Mouse (Mus musculus): Measurements from ENCODE around the gene Isoc2b.
"Not testable (repeated sequence)": the region's sequence is repeated elsewhere in the genome, so short reads cannot be mapped to it uniquely, and the experiment has no call there.

Isoc2b gene

GRCm38 (mm10) chr7:4865579-4866493 is 4.2 kb downstream of the Isoc2b start:
- DNase-seq (ENCODE audit: low spot score in 2 of 2), result peak; percentile 93 to 96

GRCm38 (mm10) chr7:4865090-4865489 is 5.0 kb downstream of the Isoc2b start:
- DNase-seq (ENCODE audit: low spot score in 2 of 2), result peak in 1 of 2 experiments; percentile 39

GRCm38 (mm10) chr7:4864130-4864845 is 5.8 kb downstream of the Isoc2b start:
- DNase-seq (ENCODE audit: low spot score in 2 of 2), result no peak

GRCm38 (mm10) chr7:4863541-4864080 is 6.4 kb downstream of the Isoc2b start:
- no peak for DNase-seq (ENCODE audit: low spot score in 2 of 2)

GRCm38 (mm10) chr7:4863041-4863440 is 7.0 kb downstream of the Isoc2b start:
- no peak for DNase-seq (ENCODE audit: low spot score in 2 of 2)

GRCm38 (mm10) chr7:4860926-4861325 is 9.1 kb downstream of the Isoc2b start:
- not testable (repeated sequence) for DNase-seq (ENCODE audit: low spot score in 2 of 2)

- DNase-seq (ENCODE audit: low spot score in 2 of 2), result no peak
These were observed 10.6 kb downstream of the Isoc2b start for GRCm38 (mm10) chr7:4859418-4859978.

GRCm38 (mm10) chr7:4857321-4857720 is 12.7 kb downstream of the Isoc2b start:
- DNase-seq (ENCODE audit: low spot score in 2 of 2), result no peak

- no peak for DNase-seq (ENCODE audit: low spot score in 2 of 2)
These were observed 13.6 kb downstream of the Isoc2b start for GRCm38 (mm10) chr7:4856508-4856907.

- no peak for DNase-seq (ENCODE audit: low spot score in 2 of 2)
These were observed 16.4 kb downstream of the Isoc2b start for GRCm38 (mm10) chr7:4853613-4854012.

GRCm38 (mm10) chr7:4851315-4851688 is 18.8 kb downstream of the Isoc2b start:
- DNase-seq (ENCODE audit: low spot score in 2 of 2), result no peak

GRCm38 (mm10) chr7:4850621-4851314 is 19.3 kb downstream of the Isoc2b start:
- no peak for DNase-seq (ENCODE audit: low spot score in 2 of 2)

GRCm38 (mm10) chr7:4849372-4849771 is 20.7 kb downstream of the Isoc2b start:
- no peak for DNase-seq (ENCODE audit: low spot score in 2 of 2)

- peak; percentile 85 to 91 for DNase-seq (ENCODE audit: low spot score in 2 of 2)
These were observed 25.1 kb downstream of the Isoc2b start for GRCm38 (mm10) chr7:4844917-4845309.

GRCm38 (mm10) chr7:4844245-4844916 is 25.7 kb downstream of the Isoc2b start, which contains the start of gene Shisa7:
Gene Shisa7 (minus strand): TSS chr7:4844696.
- peak in 1 of 2 experiments; percentile 50 for DNase-seq (ENCODE audit: low spot score in 2 of 2)

GRCm38 (mm10) chr7:4843604-4844244 is 26.3 kb downstream of the Isoc2b start:
- DNase-seq (ENCODE audit: low spot score in 2 of 2), result peak; percentile 80 to 81

- DNase-seq (ENCODE audit: low spot score in 2 of 2), result peak; percentile 44 to 56
These were observed 27.4 kb downstream of the Isoc2b start for GRCm38 (mm10) chr7:4842634-4843131.

- peak in 1 of 2 experiments; percentile 24 for DNase-seq (ENCODE audit: low spot score in 2 of 2)
These were observed 28.0 kb downstream of the Isoc2b start for GRCm38 (mm10) chr7:4842077-4842476.

GRCm38 (mm10) chr7:4837639-4838038 is 32.4 kb downstream of the Isoc2b start:
- no peak for DNase-seq (ENCODE audit: low spot score in 2 of 2)

- DNase-seq (ENCODE audit: low spot score in 2 of 2), result peak in 1 of 2 experiments; percentile 51
These were observed 33.7 kb downstream of the Isoc2b start for GRCm38 (mm10) chr7:4836351-4836792.
